Mouse (Mus musculus) T-helper 1 cell (primary cell): ENCODE results near the gene 4932438H23Rik.

Experiments used
- in situ Hi-C: fragments of 300-600 bp; cut with MboI, MseI; formaldehyde crosslinking; loops from one replicate; pipeline ENCODE4 v1.15.1; 2025; ENCODE audit warnings: high pct_unique_total_duplicates

4932438H23Rik gene

GRCm38 (mm10) chr16:91099444-91100065 lies 4.6 kb upstream of the 4932438H23Rik start:
- in situ Hi-C loops, result loop anchor here (5.0 to 10.0 kb wide), 2 partner anchors 103 to 235 kb away; no protein-coding TSS in a partner anchor

GRCm38 (mm10) chr16:91097858-91098257 lies 2.9 kb upstream of the 4932438H23Rik start:
- in situ Hi-C loops, result loop anchor here (5.0 to 10.0 kb wide), 2 partner anchors 104 to 237 kb away; no protein-coding TSS in a partner anchor

- in situ Hi-C loops, result loop anchor here (5.0 to 10.0 kb wide), 2 partner anchors 105 to 238 kb away; no protein-coding TSS in a partner anchor
These were observed 2.1 kb upstream of the 4932438H23Rik start for GRCm38 (mm10) chr16:91096984-91097506.

- in situ Hi-C loops, result loop anchor here (5.0 to 10.0 kb wide), 2 partner anchors 106 to 239 kb away; no protein-coding TSS in a partner anchor
These were observed 1.1 kb upstream of the 4932438H23Rik start for GRCm38 (mm10) chr16:91096016-91096415.

GRCm38 (mm10) chr16:91086642-91087306 lies 8.1 kb downstream of the 4932438H23Rik start:
- in situ Hi-C loops, result no loop called here

GRCm38 (mm10) chr16:91085239-91085825 lies 9.6 kb downstream of the 4932438H23Rik start:
- in situ Hi-C loops, result no loop called here

GRCm38 (mm10) chr16:91084307-91085238 lies 10.3 kb downstream of the 4932438H23Rik start:
- in situ Hi-C loops, result no loop called here

GRCm38 (mm10) chr16:91083002-91083646 lies 11.8 kb downstream of the 4932438H23Rik start:
- in situ Hi-C loops, result no loop called here

- in situ Hi-C loops, result no loop called here
These were observed 13.4 kb downstream of the 4932438H23Rik start for GRCm38 (mm10) chr16:91081508-91081907.

- in situ Hi-C loops, result loop anchor here (5.0 kb wide), 1 partner anchor 276 kb away; no protein-coding TSS in a partner anchor
These were observed 18.7 kb downstream of the 4932438H23Rik start for GRCm38 (mm10) chr16:91076180-91076579.

GRCm38 (mm10) chr16:91075423-91075822 lies 19.5 kb downstream of the 4932438H23Rik start:
- in situ Hi-C loops, result loop anchor here (5.0 kb wide), 1 partner anchor 277 kb away; no protein-coding TSS in a partner anchor

- in situ Hi-C loops, result no loop called here
These were observed 21.6 kb downstream of the 4932438H23Rik start for GRCm38 (mm10) chr16:91073163-91073892.

- in situ Hi-C loops, result no loop called here
These were observed 22.7 kb downstream of the 4932438H23Rik start for GRCm38 (mm10) chr16:91072256-91072655.

GRCm38 (mm10) chr16:91068969-91069368 lies 26.0 kb downstream of the 4932438H23Rik start:
- in situ Hi-C loops, result no loop called here

GRCm38 (mm10) chr16:91067122-91067521 lies 27.8 kb downstream of the 4932438H23Rik start:
- in situ Hi-C loops, result no loop called here

- in situ Hi-C loops, result no loop called here
These were observed 30.1 kb downstream of the 4932438H23Rik start for GRCm38 (mm10) chr16:91064583-91065365.

- in situ Hi-C loops, result no loop called here
These were observed 31.1 kb downstream of the 4932438H23Rik start for GRCm38 (mm10) chr16:91063786-91064185.

GRCm38 (mm10) chr16:91061531-91062318 lies 33.2 kb downstream of the 4932438H23Rik start:
- in situ Hi-C loops, result no loop called here
